In genomic region chr3:89388901-89389740, GRCm38 (mm10) we compare ENCODE assay signal across 9 mouse cellular contexts. TPM values are rescaled to one million over a fixed set of nuclear protein-coding genes. Genes with fewer than 3 reads are reported as not detected.
DNase-seq lines count a peak whose midpoint lies in the region; ATAC-seq and TF ChIP-seq lines count a peak whose summit lies in the region.
"Had no signal": no experiment of that assay in that cellular context is flagged by ENCODE, and none has a peak within 500 bp of the region (broad histone marks: within the 10 kb centered on the region; RNA-seq: fewer than 3 reads in every experiment).

No protein-coding gene starts in this region.

- H3K9me3 ChIP-seq in lung, embryonic 14.5 days (ENCODE audit: low read depth, low read length) = no peaks in the 10 kb centered on the region
- H3K9me3 ChIP-seq in embryonic facial prominence, embryonic 14.5 days (ENCODE audit: control insufficient read depth, low read length) = no peaks in the 10 kb centered on the region
- H3K9me3 ChIP-seq: embryonic facial prominence, embryonic 13.5 days had no signal

- TF ChIP-seq CTCF in lung, embryonic 14.5 days (IDR thresholded peaks at IDR 0.05; ENCODE audit: low read depth) = no peak
- TF ChIP-seq CTCF in lung, adult 2 months (IDR thresholded peaks at IDR 0.05; ENCODE audit: insufficient read depth, low read length) = no peak

- H3K27ac ChIP-seq in lung, embryonic 14.5 days (ENCODE audit: low read depth) = no peak overlapping the region
- no peak overlapping the region for H3K27ac ChIP-seq in embryonic facial prominence, embryonic 14.5 days (replicated peaks; ENCODE audit: low read depth, low read length)
- H3K27ac ChIP-seq: embryonic facial prominence, embryonic 13.5 days had no signal

- DNase-seq in cerebellum, adult 11-12 months = peak; percentile 34
- peak; percentile 74 for DNase-seq in lung, embryonic 14.5 days
- DNase-seq in lung, adult 2 months = no peak
- peak; percentile 71 for DNase-seq in embryonic facial prominence, embryonic 14.5 days (ENCODE audit: low spot score)
- peak; percentile 67 for DNase-seq in lung, postnatal 36 days
- DNase-seq in urinary bladder, adult 18-20 months (ENCODE audit: low spot score in 2 of 2) = no peak
- DNase-seq in testis, postnatal 14 days (ENCODE audit: low spot score) = no peak

- no peak for ATAC-seq in cerebellum, adult (ENCODE audit: insufficient number of reproducible peaks, low FRiP score, low TSS enrichment)
- ATAC-seq in lung, embryonic 14.5 days (ENCODE audit: insufficient read depth) = no peak
- no peak for ATAC-seq in embryonic facial prominence, embryonic 14.5 days (ENCODE audit: low read depth)

- no peaks in the 10 kb centered on the region for H3K36me3 ChIP-seq in lung, embryonic 14.5 days (ENCODE audit: insufficient read depth)
- H3K36me3 ChIP-seq in embryonic facial prominence, embryonic 14.5 days (ENCODE audit: control insufficient read depth, insufficient read depth, low read length) = no peaks in the 10 kb centered on the region
- H3K36me3 ChIP-seq: embryonic facial prominence, embryonic 13.5 days had no signal

- no peak overlapping the region for H3K4me3 ChIP-seq in lung, embryonic 14.5 days (ENCODE audit: low read depth, low read length)
- H3K4me3 ChIP-seq in lung, adult 2 months (replicated peaks; ENCODE audit: extremely low read depth, low read depth, low read length) = no peak overlapping the region
- no peak overlapping the region for H3K4me3 ChIP-seq in embryonic facial prominence, embryonic 14.5 days (ENCODE audit: low read depth, low read length)
- H3K4me3 ChIP-seq: embryonic facial prominence, embryonic 13.5 days had no signal

- no peak for TF ChIP-seq POLR2A in lung, adult 2 months (IDR thresholded peaks at IDR 0.05; ENCODE audit: borderline replicate concordance, extremely low read depth, low read depth, low read length)

- H3K4me2 ChIP-seq in lung, embryonic 14.5 days = no peak overlapping the region
- H3K4me2 ChIP-seq in embryonic facial prominence, embryonic 14.5 days (ENCODE audit: low read depth, low read length) = no peak overlapping the region

- WGBS in lung, embryonic 14.5 days = 49% methylated on average over 6 of the region's 6 CpGs
- 39% methylated on average over 6 of the region's 6 CpGs for WGBS in lung, adult 2 months
- WGBS in embryonic facial prominence, embryonic 14.5 days = 50% methylated on average over 5 of the region's 6 CpGs

- peaks cover 8% of the 10 kb centered on the region for H3K4me1 ChIP-seq in lung, embryonic 14.5 days (ENCODE audit: insufficient read depth)
- peaks cover 22% of the 10 kb centered on the region for H3K4me1 ChIP-seq in lung, adult 2 months (ENCODE audit: control insufficient read depth, insufficient read depth, low read length)
- H3K4me1 ChIP-seq in embryonic facial prominence, embryonic 14.5 days (ENCODE audit: control insufficient read depth, insufficient read depth, low read length) = peaks cover 33% of the 10 kb centered on the region

- H3K9ac ChIP-seq in lung, embryonic 14.5 days = no peak overlapping the region
- H3K9ac ChIP-seq in embryonic facial prominence, embryonic 14.5 days (ENCODE audit: low read depth, low read length) = no peak overlapping the region
- H3K9ac ChIP-seq: embryonic facial prominence, embryonic 13.5 days had no signal

- H3K27me3 ChIP-seq in lung, embryonic 14.5 days (ENCODE audit: insufficient read depth, low read length) = no peaks in the 10 kb centered on the region; the same call in 1 of the 2 replicates
- H3K27me3 ChIP-seq in embryonic facial prominence, embryonic 14.5 days (replicated peaks; ENCODE audit: control insufficient read depth, insufficient read depth, low read length) = peaks cover 14% of the 10 kb centered on the region

RNA-seq across cellular contexts. Expression of gene Zbtb7b, which starts 5.5 kb away (rescaled TPM):
- 1.6 and 1.7 TPM in 2 replicates for polyA plus RNA-seq in lung, embryonic 14.5 days (2014; fragmentation: Nextera tagmentation; extraction: Ambion mirVana)
- 63.0 and 64.0 TPM in 2 replicates for polyA plus RNA-seq in lung, adult 2 months (2012; rRNA removed)
- polyA plus RNA-seq in embryonic facial prominence, embryonic 14.5 days (2014; fragmentation: Nextera tagmentation; extraction: Ambion mirVana) = 2.3 and 3.6 TPM in 2 replicates

RNA-seq across cellular contexts. Expression of gene Lenep, which starts 13.5 kb away (rescaled TPM):
- 0.19 and 0.33 TPM in 2 replicates for polyA plus RNA-seq in lung, embryonic 14.5 days (2014; fragmentation: Nextera tagmentation; extraction: Ambion mirVana)
- 0.45 and 1.5 TPM in 2 replicates for polyA plus RNA-seq in lung, adult 2 months (2012; rRNA removed)
- polyA plus RNA-seq in embryonic facial prominence, embryonic 14.5 days (2014; fragmentation: Nextera tagmentation; extraction: Ambion mirVana) = not detected in 2 replicates
- polyA plus RNA-seq: embryonic facial prominence, embryonic 13.5 days had no signal

RNA-seq across cellular contexts. Expression of gene Flad1, which starts 22.5 kb away (rescaled TPM):
- 18.1 and 18.2 TPM in 2 replicates for polyA plus RNA-seq in lung, embryonic 14.5 days (2014; fragmentation: Nextera tagmentation; extraction: Ambion mirVana)
- polyA plus RNA-seq in lung, adult 2 months (2012; rRNA removed) = 22.9 and 26.6 TPM in 2 replicates
- 24.2 and 24.8 TPM in 2 replicates for polyA plus RNA-seq in embryonic facial prominence, embryonic 14.5 days (2014; fragmentation: Nextera tagmentation; extraction: Ambion mirVana)

RNA-seq across cellular contexts. Expression of gene Dcst1, which starts 24.1 kb away (rescaled TPM):
- polyA plus RNA-seq in lung, embryonic 14.5 days (2014; fragmentation: Nextera tagmentation; extraction: Ambion mirVana) = 0.11 TPM in 1 of 2 replicates, not detected in the other
- polyA plus RNA-seq in lung, adult 2 months (2012; rRNA removed) = 0.06 TPM in 1 of 2 replicates, not detected in the other
- polyA plus RNA-seq in embryonic facial prominence, embryonic 14.5 days (2014; fragmentation: Nextera tagmentation; extraction: Ambion mirVana) = 0.26 and 0.33 TPM in 2 replicates

RNA-seq across cellular contexts. Expression of gene Dcst2, which starts 27.3 kb away (rescaled TPM):
- 0.17 TPM in 1 of 2 replicates, not detected in the other for polyA plus RNA-seq in lung, embryonic 14.5 days (2014; fragmentation: Nextera tagmentation; extraction: Ambion mirVana)
- 0.28 and 0.31 TPM in 2 replicates for polyA plus RNA-seq in lung, adult 2 months (2012; rRNA removed)
- not detected in 2 replicates for polyA plus RNA-seq in embryonic facial prominence, embryonic 14.5 days (2014; fragmentation: Nextera tagmentation; extraction: Ambion mirVana)

Comparison
In these comparisons a context has a peak if more than half of its experiments do, and no peak if none do; other contexts are left out.
1. DNase-seq: peak in cerebellum, adult 11-12 months (single experiment), lung, embryonic 14.5 days (single experiment), embryonic facial prominence, embryonic 14.5 days (single experiment) and lung, postnatal 36 days (single experiment); none in lung, adult 2 months (single experiment), urinary bladder, adult 18-20 months (0 of 2) and testis, postnatal 14 days (single experiment).
2. RNA of gene Zbtb7b, which starts 5.5 kb away (polyA plus RNA-seq): 63.0 to 64.0 TPM in lung, adult 2 months; 2.3 to 3.6 TPM in embryonic facial prominence, embryonic 14.5 days and 1.6 to 1.7 TPM in lung, embryonic 14.5 days; every median in the first group is over 10 times any median in the second.